Mouse (Mus musculus): ENCODE data around the gene Crip2. TPM values are rescaled to one million over a fixed set of nuclear protein-coding genes. Genes with fewer than 3 reads are reported as not detected.

The Crip2 gene
- polyA plus RNA-seq, 1 experiment from 2014 or later: 130 TPM

DNA sequence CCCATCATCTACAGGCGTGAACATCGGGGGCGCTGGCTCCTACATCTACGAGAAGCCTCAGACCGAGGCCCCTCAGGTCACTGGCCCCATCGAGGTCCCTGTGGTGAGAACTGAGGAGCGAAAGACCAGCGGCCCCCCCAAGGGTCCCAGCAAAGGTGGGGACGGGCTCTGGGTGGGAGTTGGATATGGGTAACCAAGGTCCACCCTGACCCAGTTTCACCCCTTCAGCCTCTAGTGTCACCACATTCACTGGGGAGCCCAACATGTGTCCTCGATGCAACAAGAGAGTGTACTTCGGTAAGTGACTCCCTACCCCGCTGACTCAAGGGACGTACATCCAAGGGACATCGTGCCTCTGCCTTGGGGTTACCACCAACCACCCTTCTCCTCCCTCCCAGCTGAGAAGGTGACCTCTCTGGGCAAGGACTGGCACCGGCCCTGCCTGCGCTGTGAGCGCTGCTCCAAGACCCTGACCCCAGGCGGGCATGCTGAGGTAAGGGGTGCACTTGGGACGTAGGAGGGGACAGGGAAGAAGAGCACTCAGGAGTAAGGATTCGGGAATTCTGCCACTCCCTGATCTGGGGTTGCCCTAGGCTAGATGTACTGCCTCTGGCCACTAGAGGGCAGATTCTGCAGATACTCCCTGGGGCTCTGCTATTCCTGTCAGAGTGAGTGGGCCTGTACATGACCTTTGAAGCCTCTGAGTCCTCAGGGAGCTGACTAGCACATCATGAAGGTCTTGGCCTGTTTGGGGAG lies 4.1 kb downstream of the Crip2 start:
- H3K36me3 ChIP-seq (ENCODE audit: control insufficient read depth, insufficient read depth, low read length): no peaks in the 10 kb centered on the region
- no peak for ATAC-seq
- H3K9ac ChIP-seq (ENCODE audit: low read depth, low read length): no peak overlapping the region
- no peak overlapping the region for H3K4me3 ChIP-seq (ENCODE audit: low read length)
- H3K27ac ChIP-seq (ENCODE audit: low read length): no peak overlapping the region
- 82% methylated on average over 20 of the region's 20 CpGs for WGBS
- H3K27me3 ChIP-seq (replicated peaks; ENCODE audit: control insufficient read depth, insufficient read depth, low read length): peaks cover 21% of the 10 kb centered on the region
- no peak overlapping the region for H3K4me2 ChIP-seq (ENCODE audit: low read depth, low read length)
- no peaks in the 10 kb centered on the region for H3K9me3 ChIP-seq (ENCODE audit: control insufficient read depth, low read length)
- H3K4me1 ChIP-seq (ENCODE audit: control insufficient read depth, insufficient read depth, low read length): peaks cover 59% of the 10 kb centered on the region

DNA sequence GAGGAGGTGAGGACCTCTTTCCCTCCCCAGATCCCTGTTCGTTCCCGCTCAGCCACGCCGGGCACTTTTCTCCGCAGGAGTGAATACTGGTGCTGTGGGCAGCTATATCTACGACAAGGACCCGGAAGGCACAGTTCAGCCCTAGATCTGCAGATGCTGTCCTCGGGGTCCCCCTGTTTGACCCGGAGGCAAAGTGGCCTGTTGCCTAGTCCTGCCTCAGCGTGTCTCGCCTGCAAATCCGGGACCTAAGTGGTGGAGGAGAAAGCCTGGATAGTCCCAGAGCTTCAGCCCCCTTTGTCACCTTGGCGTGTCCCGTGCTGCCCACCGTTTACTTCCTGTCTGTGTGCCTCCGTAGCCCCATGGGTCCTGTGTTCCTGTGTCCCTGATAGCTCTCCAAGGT lies 4.8 kb downstream of the Crip2 start:
- peaks cover 53% of the 10 kb centered on the region for H3K4me1 ChIP-seq (ENCODE audit: control insufficient read depth, insufficient read depth, low read length)

DNA sequence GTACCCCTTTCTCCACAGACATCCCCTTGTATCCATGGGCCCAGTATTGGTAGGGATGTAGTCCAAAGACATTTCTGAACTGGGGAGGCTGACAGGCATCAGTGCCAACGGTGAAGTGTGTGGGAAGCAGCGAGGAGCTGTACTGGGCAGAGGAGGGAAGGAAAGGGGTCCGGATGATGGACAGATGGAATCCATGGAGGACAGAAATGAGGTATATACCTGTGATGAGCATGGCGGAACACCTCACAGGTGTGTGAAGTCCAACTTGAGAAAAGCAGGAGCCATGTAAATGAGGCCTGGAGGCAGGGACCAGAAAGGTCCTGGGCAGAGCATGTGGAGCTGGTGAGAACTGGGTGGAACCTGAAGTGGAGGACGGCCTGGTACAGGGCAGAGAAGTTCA lies 5.6 kb downstream of the Crip2 start:
- peaks cover 20% of the 10 kb centered on the region for H3K27me3 ChIP-seq (replicated peaks; ENCODE audit: control insufficient read depth, insufficient read depth, low read length)
- no peak overlapping the region for H3K9ac ChIP-seq (ENCODE audit: low read depth, low read length)
- 86% methylated on average over 5 of the region's 5 CpGs for WGBS
- no peaks in the 10 kb centered on the region for H3K36me3 ChIP-seq (ENCODE audit: control insufficient read depth, insufficient read depth, low read length)
- no peaks in the 10 kb centered on the region for H3K9me3 ChIP-seq (ENCODE audit: control insufficient read depth, low read length)
- no peak for ATAC-seq
- no peak overlapping the region for H3K4me2 ChIP-seq (ENCODE audit: low read depth, low read length)
- H3K4me1 ChIP-seq (ENCODE audit: control insufficient read depth, insufficient read depth, low read length): peaks cover 51% of the 10 kb centered on the region
- no peak overlapping the region for H3K4me3 ChIP-seq (ENCODE audit: low read length)
- H3K27ac ChIP-seq (ENCODE audit: low read length): no peak overlapping the region

More for the DNA sequence above, 4.8 kb downstream of the Crip2 start:
- H3K36me3 ChIP-seq (ENCODE audit: control insufficient read depth, insufficient read depth, low read length): no peaks in the 10 kb centered on the region
- H3K4me3 ChIP-seq (ENCODE audit: low read length): no peak overlapping the region
- ATAC-seq: no peak
- H3K27ac ChIP-seq (ENCODE audit: low read length): no peak overlapping the region
- 93% methylated on average over 16 of the region's 16 CpGs for WGBS
- H3K9ac ChIP-seq (ENCODE audit: low read depth, low read length): no peak overlapping the region
- no peaks in the 10 kb centered on the region for H3K9me3 ChIP-seq (ENCODE audit: control insufficient read depth, low read length)
- no peak overlapping the region for H3K4me2 ChIP-seq (ENCODE audit: low read depth, low read length)
- H3K27me3 ChIP-seq (replicated peaks; ENCODE audit: control insufficient read depth, insufficient read depth, low read length): peaks cover 21% of the 10 kb centered on the region

DNA sequence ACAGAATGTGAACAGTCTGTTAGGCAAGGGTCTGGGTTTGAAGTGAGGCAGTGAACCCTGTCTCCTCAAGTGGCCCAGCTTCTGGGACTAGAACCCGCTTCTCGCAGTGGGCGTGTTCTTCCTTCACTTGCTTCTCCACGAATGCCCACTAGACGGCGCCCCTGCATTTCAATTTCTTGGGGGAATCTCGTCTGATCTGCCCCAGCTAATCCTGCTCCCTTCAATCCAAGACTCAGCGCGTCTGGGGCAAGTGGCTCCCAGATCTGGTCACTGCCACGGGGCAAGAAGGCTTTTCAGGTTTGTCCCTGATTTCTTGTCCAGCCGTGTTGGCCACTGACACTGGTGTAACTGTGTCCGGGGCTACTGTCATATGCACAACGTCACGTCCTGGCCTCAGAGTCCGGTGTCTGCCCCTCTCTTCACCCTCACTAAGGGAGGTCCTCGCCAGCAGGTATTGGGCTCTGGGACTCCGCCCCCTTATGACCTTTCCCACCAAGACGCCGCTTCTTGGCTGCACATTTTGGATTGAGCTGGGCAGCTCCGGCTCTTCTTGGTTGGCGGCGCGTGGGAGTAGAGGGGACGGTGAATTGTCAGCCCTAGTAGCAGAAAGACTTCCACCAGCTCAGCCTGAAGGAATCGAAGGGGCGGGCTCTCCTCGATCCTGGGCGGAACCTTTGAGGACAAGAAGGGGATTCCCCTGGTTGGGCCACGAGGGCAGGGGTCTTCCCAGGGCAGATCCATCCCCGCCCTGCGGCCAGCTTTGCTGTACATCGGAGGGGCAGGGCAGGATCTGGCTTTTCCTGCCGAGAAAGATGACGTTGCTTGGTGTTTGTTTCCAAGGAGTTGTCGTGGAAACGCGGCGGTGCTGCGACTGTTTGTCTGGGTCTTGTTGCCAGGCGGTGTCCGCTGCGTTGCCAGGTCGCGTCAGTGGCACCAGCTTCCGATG lies 6.3 kb downstream of the Crip2 start, which contains the start of gene Crip1:
Gene Crip1, plus strand, starts transcription at position 205 of the 946 bp plus-strand sequence.
- peaks cover 12% of the 10 kb centered on the region for H3K27me3 ChIP-seq (replicated peaks; ENCODE audit: control insufficient read depth, insufficient read depth, low read length)
- 0 out of 2 replicates have a peak within 1 kb of the TSS, but pooled peaks have one; percentile 17 for H3K9ac ChIP-seq (ENCODE audit: low read depth, low read length)
- 10% methylated on average over 45 of the region's 45 CpGs for WGBS
- H3K4me2 ChIP-seq (ENCODE audit: low read depth, low read length): peak within 1 kb of the TSS; percentile 48
- H3K36me3 ChIP-seq (ENCODE audit: control insufficient read depth, insufficient read depth, low read length): no peaks in the 10 kb centered on the region
- no peaks in the 10 kb centered on the region for H3K9me3 ChIP-seq (ENCODE audit: control insufficient read depth, low read length)
- H3K4me3 ChIP-seq (ENCODE audit: low read length): peak within 1 kb of the TSS; percentile 20
- peak; percentile 5; the same call in 1 of the 2 replicates for ATAC-seq
- no peak within 1 kb of the TSS for H3K27ac ChIP-seq (ENCODE audit: low read length)
- peaks cover 52% of the 10 kb centered on the region for H3K4me1 ChIP-seq (ENCODE audit: control insufficient read depth, insufficient read depth, low read length)

DNA sequence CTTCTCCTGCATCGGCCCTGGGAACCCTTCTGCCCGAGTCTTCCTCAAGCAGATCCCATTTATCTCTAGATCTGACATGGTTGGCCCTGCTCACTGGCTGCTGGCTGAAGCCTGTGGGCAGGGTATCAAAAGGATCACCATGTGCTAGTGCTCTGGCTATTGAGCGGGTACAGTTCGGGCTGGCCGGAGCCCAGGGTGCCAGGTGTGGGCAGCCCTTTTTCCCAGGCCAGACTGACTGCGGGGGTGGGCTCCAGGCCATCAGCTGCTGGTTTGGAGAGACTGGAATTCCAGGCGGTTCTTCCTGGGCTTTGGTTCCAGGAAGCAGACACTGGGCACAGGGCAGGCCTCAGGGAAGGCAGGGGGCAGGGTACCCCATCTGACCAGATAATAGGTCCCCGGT lies 7.4 kb downstream of the Crip2 start:
- no peak overlapping the region for H3K9ac ChIP-seq (ENCODE audit: low read depth, low read length)
- H3K4me1 ChIP-seq (ENCODE audit: control insufficient read depth, insufficient read depth, low read length): peaks cover 45% of the 10 kb centered on the region
- H3K4me3 ChIP-seq (ENCODE audit: low read length): no peak overlapping the region
- H3K36me3 ChIP-seq (ENCODE audit: control insufficient read depth, insufficient read depth, low read length): no peaks in the 10 kb centered on the region
- peaks cover 3% of the 10 kb centered on the region; the same call in 1 of the 2 replicates for H3K27me3 ChIP-seq (replicated peaks; ENCODE audit: control insufficient read depth, insufficient read depth, low read length)
- no peak overlapping the region for H3K4me2 ChIP-seq (ENCODE audit: low read depth, low read length)
- 77% methylated on average over 8 of the region's 8 CpGs for WGBS
- H3K9me3 ChIP-seq (ENCODE audit: control insufficient read depth, low read length): no peaks in the 10 kb centered on the region
- H3K27ac ChIP-seq (ENCODE audit: low read length): no peak overlapping the region
- no peak for ATAC-seq

DNA sequence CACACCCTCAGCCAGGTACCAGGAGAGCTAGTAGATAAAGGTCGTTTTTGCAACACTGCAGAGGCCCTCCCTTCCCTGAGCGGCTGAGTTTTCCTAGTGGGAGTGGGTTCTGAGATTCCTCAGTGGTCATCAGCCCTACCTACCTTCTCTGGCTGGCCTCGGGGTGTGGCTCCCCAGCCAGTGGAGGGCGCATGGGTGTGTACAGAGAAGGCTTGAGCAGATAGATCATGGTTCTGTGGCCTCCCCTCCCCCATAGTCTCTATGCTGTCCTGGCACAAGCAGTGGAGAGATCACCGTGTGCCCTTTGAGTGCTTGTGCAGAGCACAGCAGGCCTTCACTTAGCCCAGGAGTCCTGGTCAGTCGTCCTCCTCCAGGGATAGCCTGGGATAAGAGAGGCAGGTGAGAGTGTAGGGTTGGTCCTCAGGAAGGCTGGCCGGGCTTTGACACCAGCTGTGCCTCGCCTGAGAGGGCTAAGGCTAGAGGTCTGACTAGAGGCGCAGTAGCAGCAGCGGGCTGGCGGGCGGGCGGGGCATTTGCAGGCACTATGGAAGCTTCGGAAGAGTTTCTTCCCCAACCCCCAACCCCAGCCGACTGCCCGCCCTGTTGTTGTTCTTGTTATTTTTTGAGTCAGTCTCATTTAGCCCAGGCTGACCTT lies 8.5 kb downstream of the Crip2 start:
- Histone ChIP-seq H3K27ac (ENCODE audit: low read length) (no peak overlapping the region), H3K4me3 (ENCODE audit: low read length) (no peak overlapping the region), H3K9me3 (ENCODE audit: control insufficient read depth, low read length) (no peaks in the 10 kb centered on the region), H3K4me2 (ENCODE audit: low read depth, low read length) (no peak overlapping the region), H3K27me3 (replicated peaks; ENCODE audit: control insufficient read depth, insufficient read depth, low read length) (no peaks in the 10 kb centered on the region; the same call in 1 of the 2 replicates), H3K4me1 (ENCODE audit: control insufficient read depth, insufficient read depth, low read length) (peaks cover 37% of the 10 kb centered on the region), H3K36me3 (ENCODE audit: control insufficient read depth, insufficient read depth, low read length) (no peaks in the 10 kb centered on the region), H3K9ac (ENCODE audit: low read depth, low read length) (no peak overlapping the region)
- WGBS: 36% methylated on average over 16 of the region's 16 CpGs
- ATAC-seq: 0 out of 2 replicates have a peak, but pooled peaks have one; percentile 4

DNA sequence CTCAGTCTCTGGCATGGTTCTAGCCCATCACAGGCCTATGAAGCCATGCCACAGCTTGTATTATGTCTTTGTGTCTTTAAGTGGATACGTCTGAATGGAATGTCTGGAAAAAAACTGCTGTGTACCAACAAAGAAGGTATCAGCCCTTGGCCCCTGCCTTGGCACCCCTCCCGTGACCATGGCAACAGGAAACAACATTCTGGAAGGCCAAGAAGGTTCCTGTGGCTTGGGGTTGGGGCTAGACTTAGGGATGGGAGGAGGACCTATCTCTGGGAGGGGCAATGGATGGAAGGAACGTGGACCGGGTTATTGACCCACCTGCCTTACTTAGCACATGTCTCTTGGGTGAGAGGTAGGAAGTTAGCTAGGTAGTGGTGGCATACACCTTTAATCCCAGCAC lies 9.3 kb downstream of the Crip2 start:
- ATAC-seq: no peak
- H3K27ac ChIP-seq (ENCODE audit: low read length): no peak overlapping the region
- no peaks in the 10 kb centered on the region for H3K36me3 ChIP-seq (ENCODE audit: control insufficient read depth, insufficient read depth, low read length)
- WGBS: 71% methylated on average over 4 of the region's 4 CpGs
- H3K9ac ChIP-seq (ENCODE audit: low read depth, low read length): no peak overlapping the region
- H3K4me3 ChIP-seq (ENCODE audit: low read length): no peak overlapping the region
- H3K4me2 ChIP-seq (ENCODE audit: low read depth, low read length): no peak overlapping the region
- no peaks in the 10 kb centered on the region for H3K9me3 ChIP-seq (ENCODE audit: control insufficient read depth, low read length)
- no peaks in the 10 kb centered on the region; the same call in 1 of the 2 replicates for H3K27me3 ChIP-seq (replicated peaks; ENCODE audit: control insufficient read depth, insufficient read depth, low read length)
- H3K4me1 ChIP-seq (ENCODE audit: control insufficient read depth, insufficient read depth, low read length): peaks cover 37% of the 10 kb centered on the region

DNA sequence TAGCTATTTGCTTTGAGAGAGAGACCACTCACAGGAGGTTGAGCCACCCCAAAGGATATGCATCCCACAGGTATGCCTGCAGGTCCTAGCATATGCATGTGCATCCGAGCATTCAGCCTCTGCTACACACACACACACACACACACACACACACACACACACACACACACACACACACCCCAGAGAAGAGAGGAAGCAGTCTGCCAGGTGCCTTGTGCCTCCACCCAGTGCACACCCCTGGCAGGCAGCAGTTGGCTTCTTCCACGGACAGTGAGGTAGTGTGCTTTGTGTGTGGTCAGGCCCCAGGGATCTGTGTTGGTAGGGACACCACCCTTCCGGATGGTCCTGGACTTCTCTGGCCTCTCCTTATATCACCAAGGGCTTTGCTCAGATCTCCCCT lies 9.9 kb downstream of the Crip2 start:
- no peaks in the 10 kb centered on the region; the same call in 1 of the 2 replicates for H3K27me3 ChIP-seq (replicated peaks; ENCODE audit: control insufficient read depth, insufficient read depth, low read length)
- no peak overlapping the region for H3K4me2 ChIP-seq (ENCODE audit: low read depth, low read length)
- ATAC-seq: no peak
- H3K27ac ChIP-seq (ENCODE audit: low read length): no peak overlapping the region
- H3K9ac ChIP-seq (ENCODE audit: low read depth, low read length): no peak overlapping the region
- H3K36me3 ChIP-seq (ENCODE audit: control insufficient read depth, insufficient read depth, low read length): no peaks in the 10 kb centered on the region
- 78% methylated on average over 3 of the region's 3 CpGs for WGBS
- no peak overlapping the region for H3K4me3 ChIP-seq (ENCODE audit: low read length)
- no peaks in the 10 kb centered on the region for H3K9me3 ChIP-seq (ENCODE audit: control insufficient read depth, low read length)
- peaks cover 41% of the 10 kb centered on the region for H3K4me1 ChIP-seq (ENCODE audit: control insufficient read depth, insufficient read depth, low read length)

DNA sequence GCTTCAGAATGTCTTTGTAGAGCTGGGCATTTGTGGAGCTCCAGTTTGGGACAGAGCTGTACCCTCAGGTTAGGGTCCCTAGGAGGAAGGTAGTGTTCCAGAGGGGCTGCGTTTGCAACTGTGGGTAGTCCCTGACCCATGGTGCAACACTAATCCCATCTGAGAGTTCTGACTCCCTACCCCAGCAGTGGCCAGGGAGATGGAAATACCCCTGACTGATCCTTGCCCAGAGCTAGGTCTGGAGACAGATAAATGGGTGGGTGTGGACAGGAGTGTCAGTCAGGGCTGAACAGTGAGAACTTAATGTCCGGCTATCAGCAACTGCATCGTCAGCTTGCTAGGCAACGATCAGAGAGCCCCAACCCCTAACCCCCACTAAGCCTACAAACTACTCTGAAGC lies 10.6 kb downstream of the Crip2 start:
- peaks cover 47% of the 10 kb centered on the region for H3K4me1 ChIP-seq (ENCODE audit: control insufficient read depth, insufficient read depth, low read length)
- H3K36me3 ChIP-seq (ENCODE audit: control insufficient read depth, insufficient read depth, low read length): no peaks in the 10 kb centered on the region
- no peak overlapping the region for H3K4me2 ChIP-seq (ENCODE audit: low read depth, low read length)
- no peak overlapping the region for H3K4me3 ChIP-seq (ENCODE audit: low read length)
- ATAC-seq: no peak
- no peak overlapping the region for H3K27ac ChIP-seq (ENCODE audit: low read length)
- H3K9ac ChIP-seq (ENCODE audit: low read depth, low read length): no peak overlapping the region
- no peaks in the 10 kb centered on the region for H3K9me3 ChIP-seq (ENCODE audit: control insufficient read depth, low read length)
- WGBS: 55% methylated on average over 4 of the region's 4 CpGs
- no peaks in the 10 kb centered on the region; the same call in 1 of the 2 replicates for H3K27me3 ChIP-seq (replicated peaks; ENCODE audit: control insufficient read depth, insufficient read depth, low read length)
